Mouse (Mus musculus) liver, embryonic 16.5 days (tissue): ENCODE data around the gene Mrpl54. TPM values are rescaled to one million over a fixed set of nuclear protein-coding genes. Genes with fewer than 3 reads are reported as not detected.

Source experiments
- ATAC-seq: fragments of 200-750 bp; cut with Nextera tagmentation; 2 replicates; pipeline ENCODE4 v1.8.0; 2017; ENCODE audit warnings: low read depth, mild to moderate bottlenecking, moderate number of reproducible peaks, moderate library complexity
- H3K27ac ChIP-seq: fragments of 300-500 bp; sonication (generic); 2 replicates; pipeline ENCODE4 v1.5.1; 2014; ENCODE audit warnings: mild to moderate bottlenecking, low read length
- H3K27me3 ChIP-seq: fragments of 300-500 bp; sonication (generic); 2 replicates; pipeline ENCODE4 v1.6.1; 2014; ENCODE audit warnings: low read depth, low read length, mixed read lengths; ENCODE audit not compliant: control insufficient read depth, insufficient read depth
- H3K36me3 ChIP-seq: fragments of 300-500 bp; sonication (generic); 2 replicates; pipeline ENCODE4 v1.6.1; 2014; ENCODE audit warnings: mild to moderate bottlenecking; ENCODE audit not compliant: control insufficient read depth, insufficient read depth
- H3K4me1 ChIP-seq: fragments of 300-500 bp; sonication (generic); 2 replicates; pipeline ENCODE4 v1.6.1; 2014; ENCODE audit warnings: low read depth, low read length, mixed read lengths; ENCODE audit not compliant: control insufficient read depth
- H3K4me2 ChIP-seq: fragments of 300-500 bp; sonication (generic); 2 replicates; pipeline ENCODE4 v1.6.1; 2014; ENCODE audit warnings: low read depth, low read length, mixed read lengths
- H3K4me3 ChIP-seq: fragments of 300-500 bp; sonication (generic); 2 replicates; pipeline ENCODE4 v1.5.1; 2014; ENCODE audit warnings: low read depth, mild to moderate bottlenecking, low read length
- H3K9ac ChIP-seq: fragments of 300-500 bp; sonication (generic); 2 replicates; pipeline ENCODE4 v1.6.1; 2014; ENCODE audit warnings: low read depth, low read length
- H3K9me3 ChIP-seq: fragments of 300-500 bp; sonication (generic); replicated peaks from 2 replicates; pipeline ENCODE4 v1.6.1; 2016; ENCODE audit warnings: low read length; ENCODE audit not compliant: control insufficient read depth
- WGBS: fragments of 180-500 bp; shearing (Covaris S2); extraction: QIAGEN DNeasy Blood & Tissue Kit; methylation state at CpG from one replicate; pipeline ENCODE4 v1.1.7; 2014; ENCODE audit not compliant: insufficient replicate concordance; 5-methylcytosine and 5-hydroxymethylcytosine counted together
- polyA plus RNA-seq: library from polyadenylated mRNA; unstranded; fragments of >200 nt; fragmentation: Nextera tagmentation; extraction: Ambion mirVana; gene quantifications from 2 replicates; pipeline ENCODE4 v1.2.1, GENCODE M21; 2015

The Mrpl54 gene
- polyA plus RNA-seq, 1 experiment from 2014 or later, result 80.0 TPM

DNA sequence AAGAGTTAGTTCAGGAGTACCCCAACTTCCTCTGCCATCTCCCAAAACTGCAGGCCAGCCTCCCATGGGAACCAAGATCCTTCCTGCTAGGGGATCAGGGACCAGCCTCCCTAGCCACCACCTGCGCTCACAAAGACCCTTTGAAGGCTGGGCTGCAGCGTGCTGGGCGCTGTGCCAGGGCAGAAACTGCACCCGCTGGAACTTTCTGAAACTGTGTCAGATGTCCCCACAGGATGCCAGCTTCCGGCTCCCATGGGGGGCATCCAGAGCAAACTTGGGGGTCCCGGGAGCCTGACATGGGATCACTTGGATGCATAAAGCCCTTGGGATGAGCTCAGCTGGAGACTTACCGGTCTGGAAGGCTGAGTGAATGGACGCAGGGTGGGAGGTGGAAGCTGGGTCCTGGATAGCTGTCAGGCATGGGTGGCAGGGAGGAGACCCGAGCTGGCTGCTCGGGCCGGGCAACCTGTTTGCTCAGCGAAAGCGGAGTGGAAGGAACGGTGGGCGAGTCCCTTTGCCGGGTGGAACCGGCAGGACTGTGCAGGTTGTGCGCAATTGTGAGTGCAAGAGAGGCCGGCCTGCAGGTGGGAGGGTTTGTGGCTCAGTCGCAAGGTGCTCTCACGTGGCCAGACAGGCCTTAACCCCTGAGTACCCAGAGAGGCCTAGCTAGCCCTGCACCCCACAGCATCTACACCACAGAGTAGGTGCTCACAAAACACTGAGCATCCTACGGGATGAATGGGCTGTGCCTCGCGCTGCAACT, 24.1 kb upstream of the Mrpl54 start:
- Histone ChIP-seq H3K4me3 (no peak overlapping the region), H3K4me1 (peaks cover 65% of the 10 kb centered on the region), H3K4me2 (0 out of 2 replicates have a peak overlapping the region, but pooled peaks have one; percentile 3), H3K9me3 (no peaks in the 10 kb centered on the region), H3K27ac (peak overlapping the region; percentile 63), H3K9ac (no peak overlapping the region), H3K27me3 (peaks cover 1% of the 10 kb centered on the region), H3K36me3 (no peaks in the 10 kb centered on the region)
- no peak for ATAC-seq
- 54% methylated on average over 24 of the region's 24 CpGs for WGBS

DNA sequence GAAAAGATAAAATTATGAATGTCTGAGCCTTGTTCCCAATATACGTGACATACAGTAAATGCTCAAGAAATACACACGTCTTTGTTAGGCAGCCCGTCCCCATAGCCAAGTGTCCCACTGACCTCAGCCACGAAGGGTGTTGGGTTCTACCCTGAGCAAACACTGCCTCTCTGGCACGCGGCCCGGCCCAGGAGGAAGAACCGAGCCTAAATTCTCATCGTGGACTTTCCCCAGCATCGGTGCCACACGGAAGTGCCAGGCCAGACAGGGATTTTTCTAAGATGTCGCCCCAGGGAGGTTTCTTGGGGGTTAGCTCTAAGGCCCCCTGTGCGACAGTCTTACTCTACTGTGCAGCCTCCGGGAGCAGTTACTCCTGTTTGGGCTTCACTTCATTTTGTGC, 23.1 kb upstream of the Mrpl54 start:
- 57% methylated on average over 14 of the region's 14 CpGs for WGBS

DNA sequence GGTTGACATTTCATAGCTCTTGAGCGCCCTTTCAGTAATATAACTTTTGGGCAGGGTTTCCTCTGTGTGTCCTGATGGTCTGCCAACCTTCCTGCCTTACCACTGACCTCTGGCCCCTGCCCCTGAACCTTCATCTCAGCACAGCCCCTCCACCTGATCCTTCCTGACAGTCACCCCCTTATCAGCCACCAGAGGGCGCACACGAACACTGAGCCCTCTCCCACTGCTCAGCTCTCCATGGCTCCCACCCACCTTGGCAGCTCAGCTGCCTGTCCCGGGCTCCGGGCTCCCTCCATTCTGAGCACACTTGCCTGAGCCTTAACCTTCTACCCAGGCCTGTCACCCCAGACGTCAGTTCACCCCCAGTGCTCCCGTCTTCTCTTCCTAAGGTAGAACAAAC, 22.5 kb upstream of the Mrpl54 start:
- H3K27ac ChIP-seq, result no peak overlapping the region
- peaks cover 60% of the 10 kb centered on the region for H3K4me1 ChIP-seq
- no peak overlapping the region for H3K4me3 ChIP-seq
- H3K27me3 ChIP-seq, result peaks cover 17% of the 10 kb centered on the region
- H3K36me3 ChIP-seq, result no peaks in the 10 kb centered on the region
- no peak for ATAC-seq
- H3K4me2 ChIP-seq, result peak overlapping the region; percentile 8; the same call in 1 of the 2 replicates
- WGBS, result 7% methylated on average over 7 of the region's 7 CpGs
- H3K9ac ChIP-seq, result no peak overlapping the region
- no peaks in the 10 kb centered on the region for H3K9me3 ChIP-seq

More for the DNA sequence above, 23.1 kb upstream of the Mrpl54 start:
- H3K27ac ChIP-seq, result no peak overlapping the region
- no peak for ATAC-seq
- peaks cover 65% of the 10 kb centered on the region for H3K4me1 ChIP-seq
- H3K9me3 ChIP-seq, result no peaks in the 10 kb centered on the region
- H3K27me3 ChIP-seq, result peaks cover 12% of the 10 kb centered on the region
- H3K36me3 ChIP-seq, result no peaks in the 10 kb centered on the region
- H3K4me3 ChIP-seq, result no peak overlapping the region
- H3K9ac ChIP-seq, result no peak overlapping the region
- no peak overlapping the region for H3K4me2 ChIP-seq

DNA sequence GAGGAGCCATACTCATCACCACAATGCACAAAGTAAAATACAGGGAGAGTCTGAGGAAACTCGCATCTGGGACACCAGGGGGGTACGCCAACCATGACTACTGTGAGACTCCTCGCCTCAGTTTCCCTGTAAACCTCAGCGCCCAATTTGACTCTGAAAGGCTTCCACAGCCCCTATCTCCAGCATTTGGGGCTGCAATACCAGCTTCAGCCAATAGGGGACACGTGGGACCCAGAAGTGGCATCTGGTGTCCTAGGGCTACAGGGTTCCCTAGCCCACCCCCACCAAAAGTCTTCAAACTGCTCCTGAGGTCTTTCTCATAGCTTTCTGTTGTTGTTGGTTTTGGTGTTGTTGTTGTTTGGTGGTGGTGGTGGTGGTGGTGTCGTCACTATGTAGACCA, 21.9 kb upstream of the Mrpl54 start:
- Histone ChIP-seq H3K4me2 (no peak overlapping the region), H3K9me3 (no peaks in the 10 kb centered on the region), H3K4me1 (peaks cover 54% of the 10 kb centered on the region), H3K27me3 (peaks cover 24% of the 10 kb centered on the region), H3K4me3 (no peak overlapping the region), H3K27ac (no peak overlapping the region), H3K9ac (no peak overlapping the region), H3K36me3 (no peaks in the 10 kb centered on the region)
- 27% methylated on average over 6 of the region's 6 CpGs for WGBS
- no peak for ATAC-seq

DNA sequence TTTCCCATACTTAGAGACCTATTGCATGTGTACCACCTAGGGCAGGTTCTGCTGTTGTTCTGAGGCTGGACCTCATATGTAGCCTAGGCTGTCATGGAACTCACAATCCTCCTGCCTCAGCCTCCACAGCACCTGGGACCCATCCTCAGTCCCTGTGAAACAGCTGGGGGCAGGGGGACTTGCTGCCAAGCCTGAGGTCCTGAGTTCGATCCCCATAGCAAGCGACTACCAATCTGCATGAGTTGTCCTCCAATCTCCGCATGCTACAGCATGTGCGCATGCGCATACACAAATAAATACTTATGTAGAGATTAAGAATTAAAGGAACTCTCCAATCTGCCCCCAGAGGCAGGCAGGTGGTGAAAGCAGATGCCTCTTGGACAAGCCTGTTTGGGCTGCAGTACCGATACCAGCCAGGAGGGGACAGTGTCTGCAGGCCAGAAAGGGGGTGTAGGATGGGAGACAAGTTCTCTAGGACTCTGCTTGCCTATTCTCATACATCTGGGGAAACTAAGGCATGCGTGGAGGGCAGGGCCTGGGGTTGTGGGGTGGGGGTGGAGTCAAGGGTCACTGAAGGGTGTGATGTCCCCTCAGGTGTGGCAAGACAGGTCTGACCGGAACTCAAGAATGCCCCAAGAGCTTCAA, 20.9 kb upstream of the Mrpl54 start:
- no peak for ATAC-seq
- Histone ChIP-seq H3K27me3 (peaks cover 28% of the 10 kb centered on the region), H3K9ac (no peak overlapping the region), H3K4me2 (no peak overlapping the region), H3K36me3 (no peaks in the 10 kb centered on the region), H3K27ac (no peak overlapping the region), H3K4me3 (no peak overlapping the region), H3K4me1 (peaks cover 51% of the 10 kb centered on the region), H3K9me3 (no peaks in the 10 kb centered on the region)
- 57% methylated on average over 8 of the region's 8 CpGs for WGBS

DNA sequence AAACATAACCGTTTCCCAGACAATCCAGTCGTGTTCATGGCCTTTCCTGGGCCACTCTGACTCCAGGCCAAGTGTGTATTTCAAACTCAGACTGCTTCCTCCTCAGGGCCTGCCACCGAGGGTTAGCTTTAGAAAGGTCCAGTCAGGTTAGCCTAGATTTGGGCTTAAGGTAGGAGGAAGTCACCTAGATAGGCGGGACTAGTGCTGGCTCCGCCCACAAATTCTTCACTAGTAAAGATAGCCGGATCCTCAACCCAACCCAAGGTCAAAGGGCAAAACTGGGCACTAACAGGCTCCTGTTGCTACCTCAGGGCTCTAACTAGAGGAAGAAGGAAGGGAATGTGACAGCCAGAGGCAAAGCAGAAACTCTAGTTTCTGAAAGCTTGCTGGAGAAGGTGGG, 19.9 kb upstream of the Mrpl54 start:
- no peak for ATAC-seq
- H3K4me3 ChIP-seq, result no peak overlapping the region
- no peaks in the 10 kb centered on the region for H3K9me3 ChIP-seq
- H3K9ac ChIP-seq, result no peak overlapping the region
- H3K27ac ChIP-seq, result no peak overlapping the region
- peak overlapping the region; percentile 82; the same call in 1 of the 2 replicates for H3K4me2 ChIP-seq
- H3K4me1 ChIP-seq, result peaks cover 42% of the 10 kb centered on the region
- H3K36me3 ChIP-seq, result no peaks in the 10 kb centered on the region
- H3K27me3 ChIP-seq, result peaks cover 28% of the 10 kb centered on the region
- WGBS, result 22% methylated on average over 6 of the region's 6 CpGs

DNA sequence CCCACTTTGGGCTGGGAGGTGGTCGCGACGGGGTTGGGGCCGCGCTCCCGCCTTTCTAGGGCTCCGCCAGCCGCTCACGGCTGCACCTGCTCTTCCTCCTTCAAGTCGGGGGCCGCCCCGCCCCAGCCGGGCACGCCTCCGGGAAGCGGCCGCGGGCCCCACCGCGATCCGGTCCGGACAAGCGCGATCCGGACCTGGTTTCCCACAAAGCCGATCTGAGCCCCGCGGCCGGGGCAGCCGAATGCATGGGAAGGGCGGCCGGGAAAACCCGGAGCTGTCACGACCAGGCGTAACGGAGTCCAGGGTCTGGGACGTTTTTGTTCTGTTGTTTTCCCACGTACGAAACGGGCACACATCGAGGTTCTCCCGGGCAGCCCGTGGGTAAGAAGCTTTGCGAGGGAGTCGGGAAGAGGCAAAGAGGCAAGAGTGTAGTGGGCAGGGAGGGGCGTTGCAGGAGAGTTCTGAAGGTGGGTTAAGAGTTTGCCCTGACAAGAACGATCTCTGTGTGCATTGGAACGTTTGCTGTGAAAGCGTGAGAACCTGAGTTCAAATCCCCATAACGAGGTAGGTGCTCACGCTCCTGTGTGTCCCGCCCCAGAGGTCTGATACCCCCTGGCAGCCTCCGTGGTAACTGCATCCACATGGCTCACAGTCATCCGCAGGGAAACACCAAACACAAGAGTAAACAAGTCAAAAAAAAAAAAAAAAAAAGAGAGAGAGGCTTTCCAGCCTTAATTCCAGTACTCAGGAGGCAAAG, 19.1 kb upstream of the Mrpl54 start:
- peak overlapping the region; percentile 57 for H3K4me3 ChIP-seq
- no peaks in the 10 kb centered on the region for H3K36me3 ChIP-seq
- peak; percentile 76 for ATAC-seq
- WGBS, result 1% methylated on average over 54 of the region's 54 CpGs
- H3K9ac ChIP-seq, result peak overlapping the region; percentile 61
- peak overlapping the region; percentile 82 for H3K4me2 ChIP-seq
- H3K27me3 ChIP-seq, result peaks cover 31% of the 10 kb centered on the region
- no peaks in the 10 kb centered on the region for H3K9me3 ChIP-seq
- no peak overlapping the region for H3K27ac ChIP-seq
- peaks cover 37% of the 10 kb centered on the region for H3K4me1 ChIP-seq

DNA sequence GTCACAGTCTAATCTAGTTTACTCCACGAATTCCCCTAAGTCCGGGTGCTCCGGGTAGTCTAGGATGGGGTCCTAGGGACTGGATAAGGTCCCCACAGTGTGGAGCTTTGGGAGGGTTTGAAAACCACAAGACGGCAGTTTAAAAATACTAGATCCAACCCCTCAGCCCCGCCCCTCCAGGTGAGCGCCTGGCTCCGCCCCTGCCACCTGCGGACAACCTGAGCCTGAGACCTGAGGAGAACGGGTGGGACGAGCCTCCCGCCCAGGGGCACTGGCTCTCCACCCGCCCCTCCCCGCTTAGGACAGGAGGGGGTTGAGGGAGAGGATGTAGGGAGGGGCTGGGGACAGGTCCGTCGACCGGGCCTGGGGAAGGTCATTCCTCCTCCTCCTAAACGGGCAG, 18.0 kb upstream of the Mrpl54 start:
- no peak overlapping the region for H3K4me3 ChIP-seq
- H3K4me2 ChIP-seq, result no peak overlapping the region
- ATAC-seq, result no peak
- 19% methylated on average over 17 of the region's 17 CpGs for WGBS
- no peak overlapping the region for H3K9ac ChIP-seq
- H3K36me3 ChIP-seq, result no peaks in the 10 kb centered on the region
- H3K4me1 ChIP-seq, result peaks cover 30% of the 10 kb centered on the region
- H3K9me3 ChIP-seq, result no peaks in the 10 kb centered on the region
- no peak overlapping the region for H3K27ac ChIP-seq
- H3K27me3 ChIP-seq, result peaks cover 32% of the 10 kb centered on the region
